ENCODE assay signal across 20 mouse cellular contexts in genomic region chr7:122951464-122951863, GRCm38 (mm10).
"Had no signal": no experiment of that assay in that cellular context is flagged by ENCODE, and none has a peak within 500 bp of the region (broad histone marks: within the 10 kb centered on the region; RNA-seq: fewer than 3 reads in every experiment).

No protein-coding gene starts in this region.

- ATAC-seq: liver, embryonic 12.5 days; midbrain, embryonic 13.5 days; midbrain, embryonic 16.5 days had no signal

- H3K9ac ChIP-seq: liver, embryonic 12.5 days; liver, embryonic 15.5 days; lung, embryonic 15.5 days; midbrain, embryonic 13.5 days; neural tube, embryonic 12.5 days; neural tube, embryonic 15.5 days; stomach, embryonic 15.5 days had no signal

- H3K36me3 ChIP-seq: liver, embryonic 12.5 days; liver, embryonic 15.5 days; lung, embryonic 15.5 days; midbrain, embryonic 10.5 days; midbrain, embryonic 13.5 days; neural tube, embryonic 12.5 days; neural tube, embryonic 15.5 days; stomach, embryonic 15.5 days had no signal

- H3K27me3 ChIP-seq: liver, embryonic 12.5 days; liver, embryonic 15.5 days; lung, embryonic 15.5 days; megakaryocyte, embryonic 14.5 days; midbrain, embryonic 13.5 days; neural tube, embryonic 12.5 days; neural tube, embryonic 15.5 days; stomach, embryonic 15.5 days had no signal

- H3K27ac ChIP-seq: kidney, postnatal 0 days; layer of hippocampus, adult 2 months; liver, embryonic 12.5 days; liver, embryonic 15.5 days; lung, embryonic 15.5 days; midbrain, embryonic 10.5 days; midbrain, embryonic 13.5 days; neural tube, embryonic 12.5 days; neural tube, embryonic 15.5 days; stomach, embryonic 15.5 days had no signal

- H3K4me1 ChIP-seq: lung, embryonic 15.5 days; midbrain, embryonic 10.5 days; midbrain, embryonic 13.5 days; neural tube, embryonic 12.5 days; neural tube, embryonic 15.5 days; stomach, embryonic 15.5 days had no signal

- DNase-seq: kidney, postnatal 25 days; layer of hippocampus, adult 9-11 months; lung, adult 18-20 months; lung, postnatal 10 days; lung, postnatal 36 days; right cerebral cortex, postnatal 25 days; spleen, adult 18-20 months; thymus, postnatal 25 days had no signal

- H3K4me3 ChIP-seq: layer of hippocampus, adult 2 months; liver, embryonic 12.5 days; liver, embryonic 15.5 days; lung, embryonic 15.5 days; megakaryocyte, embryonic 14.5 days; midbrain, embryonic 10.5 days; midbrain, embryonic 13.5 days; neural tube, embryonic 12.5 days; neural tube, embryonic 15.5 days; stomach, embryonic 15.5 days had no signal
